Mouse (Mus musculus) CH12.LX (cell line): ENCODE measurements around the gene Cyp2j12.

Source experiments
- CTCF ChIP-seq, 2 experiments: IDR thresholded peaks in 1 of 2; conservative IDR thresholded peaks in 1 of 2; 2 replicates each; pipeline ENCODE4 v1.5.1; 2011 to 2012; ENCODE audit warnings: low read depth in 2 of 2, low read length in 2 of 2, improper control_type of control experiment in 1 of 2, inconsistent platforms in 1 of 2, mild to moderate bottlenecking in 1 of 2, moderate library complexity in 1 of 2
- JUND ChIP-seq: conservative IDR thresholded peaks from 2 replicates; pipeline ENCODE4 v1.6.1; 2011; ENCODE audit warnings: low read depth, low read length, improper control_type of control experiment
- KAT2A ChIP-seq: IDR thresholded peaks from 2 replicates; pipeline ENCODE4 v1.6.1; 2012; ENCODE audit warnings: low read length, improper control_type of control experiment, inconsistent platforms; ENCODE audit not compliant: insufficient replicate concordance
- MAX ChIP-seq: IDR thresholded peaks from 2 replicates; pipeline ENCODE4 v1.6.1; 2011; ENCODE audit warnings: low read length, improper control_type of control experiment
- POLR2AphosphoS2 ChIP-seq: IDR thresholded peaks from 2 replicates; pipeline ENCODE4 v1.6.1; 2011; ENCODE audit warnings: low read depth, low read length, improper control_type of control experiment
- RAD21 ChIP-seq: IDR thresholded peaks from 2 replicates; pipeline ENCODE4 v1.6.1; 2011; ENCODE audit warnings: low read depth, mild to moderate bottlenecking, low read length, improper control_type of control experiment, moderate library complexity

DNA sequence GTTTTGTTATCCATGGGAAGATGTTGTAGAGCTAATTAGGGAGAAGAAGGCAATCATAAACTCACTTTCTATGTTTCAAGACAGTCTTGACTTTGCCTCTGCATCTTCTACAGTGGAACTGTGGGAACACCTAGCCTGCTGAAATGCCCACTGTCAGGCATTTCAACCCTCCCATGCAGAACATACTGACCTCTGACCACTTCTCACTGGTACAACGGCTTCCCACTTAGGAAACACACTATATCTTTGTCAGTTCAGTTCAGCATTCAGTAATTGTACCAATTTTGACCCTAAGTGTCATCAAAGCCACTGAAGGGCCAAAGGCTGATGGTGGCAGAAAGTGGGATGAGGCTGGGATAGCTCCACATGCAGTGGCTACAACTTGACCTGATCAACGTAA is 78.9 kb downstream of the Cyp2j12 start:
- TF ChIP-seq CTCF (conservative IDR thresholded peaks at IDR 0.05 in 1 of 2, IDR thresholded peaks at IDR 0.05 in 1 of 2; ENCODE audit: low read depth in 2 of 2, low read length in 2 of 2), result no peak
- TF ChIP-seq JUND, result no peak
- TF ChIP-seq POLR2AphosphoS2, result no peak
- no peak for TF ChIP-seq RAD21
- TF ChIP-seq MAX, result no peak
- TF ChIP-seq KAT2A, result no peak
